Mouse (Mus musculus): ENCODE measurements at regions not wholly inside any gene's neighbourhood (a gene's known extent, or its start where the extent isn't known, plus 50 kb on each side); places are given as distances from the start of the nearest gene placed in this dataset.

- TF ChIP-seq CTCF (conservative IDR thresholded peaks at IDR 0.05; ENCODE audit: low read length): no peak
- TF ChIP-seq NANOG (IDR thresholded peaks at IDR 0.05; ENCODE audit: borderline replicate concordance, low read length): no peak
- no peak for TF ChIP-seq POU5F1 (IDR thresholded peaks at IDR 0.05; ENCODE audit: borderline replicate concordance, low read length)
Observed at GRCm38 (mm10) chr9:112996204-112996603, 711.9 kb downstream of the Pdcd6ip start.

All from E14TG2a.4 (cell line).